Mouse (Mus musculus): ENCODE measurements around the gene Spocd1.

GRCm38 (mm10) chr4:129993213-129993612 is 64.2 kb downstream of the Spocd1 start:
- TF ChIP-seq EP300 (optimal IDR thresholded peaks at IDR 0.05) = no peak
- no peak for TF ChIP-seq CTCF (IDR thresholded peaks at IDR 0.05; ENCODE audit: low read depth)

Measured in stomach, postnatal 0 days (tissue).